Mouse (Mus musculus): ENCODE measurements around the gene Adamts12. TPM values are rescaled to one million over a fixed set of nuclear protein-coding genes. Genes with fewer than 3 reads are reported as not detected.
A peak's percentile ranks its signal among the peaks of the same experiment; 100 is the strongest.

The Adamts12 gene
- polyA plus RNA-seq, 1 experiment from 2014 or later = 1.7 TPM

- peak; percentile 78 for DNase-seq (ENCODE audit: low spot score)
- H3K9ac ChIP-seq (ENCODE audit: low read length) = no peak overlapping the region
These were observed 26.1 kb upstream of the Adamts12 start for GRCm38 (mm10) chr15:11038476-11038875.

DNA sequence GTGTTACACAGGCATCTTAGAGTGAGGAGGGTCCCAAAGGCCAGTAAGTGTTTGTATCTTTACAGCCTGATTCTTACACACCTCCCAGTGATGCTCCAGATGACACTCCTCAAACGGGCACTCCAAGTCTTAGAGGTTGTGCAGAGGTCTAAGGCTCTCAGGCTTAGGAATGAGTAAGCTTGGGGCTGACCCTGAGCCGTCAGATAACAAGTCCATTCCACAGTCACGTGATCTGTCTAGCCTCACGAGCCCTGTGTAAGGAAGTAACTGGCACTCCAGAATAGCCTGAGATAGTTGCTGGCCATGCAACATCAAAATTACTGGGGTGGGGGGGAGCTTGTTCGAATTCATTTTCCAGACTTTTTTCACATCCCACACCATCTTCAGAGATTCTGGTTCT, 24.5 kb upstream of the Adamts12 start:
- Histone ChIP-seq H3K27ac (replicated peaks; ENCODE audit: low read depth, low read length) (no peak overlapping the region), H3K9me3 (ENCODE audit: control insufficient read depth, low read length) (no peaks in the 10 kb centered on the region), H3K4me1 (ENCODE audit: control insufficient read depth, insufficient read depth, low read length) (peaks cover 15% of the 10 kb centered on the region), H3K36me3 (ENCODE audit: control insufficient read depth, insufficient read depth, low read length) (no peaks in the 10 kb centered on the region), H3K4me3 (ENCODE audit: low read depth, low read length) (no peak overlapping the region), H3K4me2 (ENCODE audit: low read depth, severe bottlenecking) (no peak overlapping the region), H3K9ac (ENCODE audit: low read length) (no peak overlapping the region), H3K27me3 (ENCODE audit: control insufficient read depth, insufficient read depth, low read length) (peaks cover 31% of the 10 kb centered on the region)
- WGBS = 54% methylated on average over 5 of the region's 5 CpGs
- ATAC-seq (ENCODE audit: insufficient number of reproducible peaks, low FRiP score, low TSS enrichment, low read depth) (no peak), DNase-seq (ENCODE audit: low spot score) (no peak)

More at GRCm38 (mm10) chr15:11038476-11038875, 26.1 kb upstream of the Adamts12 start:
- H3K27me3 ChIP-seq (ENCODE audit: control insufficient read depth, insufficient read depth, low read length) = peaks cover 39% of the 10 kb centered on the region
- H3K9me3 ChIP-seq (ENCODE audit: control insufficient read depth, low read length) = no peaks in the 10 kb centered on the region
- peaks cover 15% of the 10 kb centered on the region for H3K4me1 ChIP-seq (ENCODE audit: control insufficient read depth, insufficient read depth, low read length)
- H3K27ac ChIP-seq (replicated peaks; ENCODE audit: low read depth, low read length) = no peak overlapping the region
- no peak overlapping the region for H3K4me3 ChIP-seq (ENCODE audit: low read depth, low read length)
- H3K36me3 ChIP-seq (ENCODE audit: control insufficient read depth, insufficient read depth, low read length) = no peaks in the 10 kb centered on the region
- 4% methylated on average over 12 of the region's 12 CpGs for WGBS
- no peak overlapping the region for H3K4me2 ChIP-seq (ENCODE audit: low read depth, severe bottlenecking)
- no peak for ATAC-seq (ENCODE audit: insufficient number of reproducible peaks, low FRiP score, low TSS enrichment, low read depth)

DNA sequence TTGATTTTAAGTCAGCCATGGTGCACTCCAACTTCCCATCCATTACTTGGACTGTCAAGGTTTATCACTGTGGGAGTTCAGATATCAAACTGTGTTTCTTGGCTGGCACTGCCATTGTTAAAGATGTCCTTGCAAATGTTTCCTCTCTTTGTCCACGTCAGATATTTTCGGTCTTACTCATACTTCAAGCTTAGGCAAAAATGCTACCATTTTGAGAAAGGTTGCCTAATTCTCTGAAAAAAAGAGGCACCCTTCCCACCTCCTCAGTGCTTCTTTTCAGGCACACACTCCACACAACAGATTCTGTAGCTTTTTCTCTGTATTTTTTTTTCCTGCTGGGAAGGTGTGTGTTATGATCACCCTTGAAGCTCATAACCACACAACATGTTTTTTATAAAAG, 23.4 kb upstream of the Adamts12 start:
- Histone ChIP-seq H3K9ac (ENCODE audit: low read length) (no peak overlapping the region), H3K9me3 (ENCODE audit: control insufficient read depth, low read length) (no peaks in the 10 kb centered on the region), H3K4me3 (ENCODE audit: low read depth, low read length) (no peak overlapping the region), H3K27me3 (ENCODE audit: control insufficient read depth, insufficient read depth, low read length) (peaks cover 19% of the 10 kb centered on the region), H3K4me1 (ENCODE audit: control insufficient read depth, insufficient read depth, low read length) (peaks cover 12% of the 10 kb centered on the region), H3K4me2 (ENCODE audit: low read depth, severe bottlenecking) (no peak overlapping the region), H3K27ac (replicated peaks; ENCODE audit: low read depth, low read length) (no peak overlapping the region), H3K36me3 (ENCODE audit: control insufficient read depth, insufficient read depth, low read length) (no peaks in the 10 kb centered on the region)
- DNase-seq (ENCODE audit: low spot score) (no peak), ATAC-seq (ENCODE audit: insufficient number of reproducible peaks, low FRiP score, low TSS enrichment, low read depth) (no peak)
- WGBS = 94% methylated on average over 2 of the region's 2 CpGs

DNA sequence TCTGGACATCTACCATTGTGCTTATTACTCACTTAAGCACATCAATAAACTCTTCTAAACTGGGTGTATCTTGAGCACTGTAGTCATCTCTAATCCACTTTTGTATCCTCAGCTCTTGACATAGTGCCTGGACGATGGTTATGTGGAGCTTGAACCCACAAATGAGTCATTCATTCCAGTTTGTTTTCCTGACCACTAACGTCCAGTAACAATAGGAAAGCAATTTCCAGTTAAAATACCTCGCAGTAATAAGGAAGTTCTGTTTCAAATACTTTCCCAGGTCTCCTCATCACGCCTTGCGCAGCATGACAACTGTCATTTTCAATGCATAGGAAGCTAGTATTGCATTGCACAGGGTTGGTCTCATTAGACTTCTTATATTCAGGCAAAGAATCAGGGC, 21.8 kb upstream of the Adamts12 start:
- H3K9me3 ChIP-seq (ENCODE audit: control insufficient read depth, low read length) = no peaks in the 10 kb centered on the region
- no peak overlapping the region for H3K9ac ChIP-seq (ENCODE audit: low read length)
- ATAC-seq (ENCODE audit: insufficient number of reproducible peaks, low FRiP score, low TSS enrichment, low read depth) = no peak
- no peak for DNase-seq (ENCODE audit: low spot score)
- no peak overlapping the region for H3K4me2 ChIP-seq (ENCODE audit: low read depth, severe bottlenecking)
- 89% methylated on average over 5 of the region's 5 CpGs for WGBS
- peaks cover 3% of the 10 kb centered on the region; the same call in 1 of the 2 replicates for H3K27me3 ChIP-seq (ENCODE audit: control insufficient read depth, insufficient read depth, low read length)
- no peak overlapping the region for H3K27ac ChIP-seq (replicated peaks; ENCODE audit: low read depth, low read length)
- H3K4me1 ChIP-seq (ENCODE audit: control insufficient read depth, insufficient read depth, low read length) = no peaks in the 10 kb centered on the region
- H3K4me3 ChIP-seq (ENCODE audit: low read depth, low read length) = no peak overlapping the region
- H3K36me3 ChIP-seq (ENCODE audit: control insufficient read depth, insufficient read depth, low read length) = no peaks in the 10 kb centered on the region

- WGBS = 80% methylated on average over 10 of the region's 10 CpGs
- H3K4me2 ChIP-seq (ENCODE audit: low read depth, severe bottlenecking) = no peak overlapping the region
- no peak overlapping the region for H3K27ac ChIP-seq (replicated peaks; ENCODE audit: low read depth, low read length)
- no peak for ATAC-seq (ENCODE audit: insufficient number of reproducible peaks, low FRiP score, low TSS enrichment, low read depth)
- H3K36me3 ChIP-seq (ENCODE audit: control insufficient read depth, insufficient read depth, low read length) = no peaks in the 10 kb centered on the region
- H3K27me3 ChIP-seq (ENCODE audit: control insufficient read depth, insufficient read depth, low read length) = no peaks in the 10 kb centered on the region
- H3K4me1 ChIP-seq (ENCODE audit: control insufficient read depth, insufficient read depth, low read length) = no peaks in the 10 kb centered on the region
- no peak overlapping the region for H3K9ac ChIP-seq (ENCODE audit: low read length)
- no peaks in the 10 kb centered on the region for H3K9me3 ChIP-seq (ENCODE audit: control insufficient read depth, low read length)
- H3K4me3 ChIP-seq (ENCODE audit: low read depth, low read length) = no peak overlapping the region
- no peak for DNase-seq (ENCODE audit: low spot score)
These were observed 10.7 kb upstream of the Adamts12 start for GRCm38 (mm10) chr15:11053678-11054439.

- no peak overlapping the region for H3K4me2 ChIP-seq (ENCODE audit: low read depth, severe bottlenecking)
- no peaks in the 10 kb centered on the region for H3K27me3 ChIP-seq (ENCODE audit: control insufficient read depth, insufficient read depth, low read length)
- no peak overlapping the region for H3K4me3 ChIP-seq (ENCODE audit: low read depth, low read length)
- no peaks in the 10 kb centered on the region for H3K4me1 ChIP-seq (ENCODE audit: control insufficient read depth, insufficient read depth, low read length)
- ATAC-seq (ENCODE audit: insufficient number of reproducible peaks, low FRiP score, low TSS enrichment, low read depth) (no peak), DNase-seq (ENCODE audit: low spot score) (no peak)
- H3K9me3 ChIP-seq (ENCODE audit: control insufficient read depth, low read length) = no peaks in the 10 kb centered on the region
- no peak overlapping the region for H3K27ac ChIP-seq (replicated peaks; ENCODE audit: low read depth, low read length)
- WGBS = 80% methylated on average over 7 of the region's 7 CpGs
- no peak overlapping the region for H3K9ac ChIP-seq (ENCODE audit: low read length)
- no peaks in the 10 kb centered on the region for H3K36me3 ChIP-seq (ENCODE audit: control insufficient read depth, insufficient read depth, low read length)
These were observed 10.0 kb upstream of the Adamts12 start for GRCm38 (mm10) chr15:11054440-11055080.

GRCm38 (mm10) chr15:11062903-11063302, 1.7 kb upstream of the Adamts12 start:
- Histone ChIP-seq H3K9ac (ENCODE audit: low read length) (no peak overlapping the region), H3K36me3 (ENCODE audit: control insufficient read depth, insufficient read depth, low read length) (no peaks in the 10 kb centered on the region)
- 94% methylated on average over 1 of the region's 1 CpGs for WGBS

DNA sequence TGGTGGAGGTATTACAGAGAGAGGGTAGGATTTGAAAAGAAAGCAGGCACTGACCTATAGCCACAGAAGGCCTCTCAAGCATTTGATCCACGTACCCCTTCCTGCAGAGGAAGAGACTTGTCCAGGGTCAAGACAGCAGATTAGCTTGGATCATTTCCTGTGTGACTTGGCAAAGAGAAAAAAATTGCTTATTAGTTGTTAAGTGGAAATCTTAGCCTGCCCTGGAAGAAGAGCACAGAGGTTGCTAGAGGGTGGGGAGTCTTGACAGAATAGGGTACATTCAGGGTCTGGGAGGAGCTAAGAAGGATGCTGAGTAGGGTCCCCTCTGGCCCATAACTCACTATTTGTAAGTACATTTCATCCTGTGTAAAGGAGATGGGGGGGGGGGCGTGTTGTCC, 431 bp upstream of the Adamts12 start:
- peak; percentile 28 for ATAC-seq (ENCODE audit: insufficient number of reproducible peaks, low FRiP score, low TSS enrichment, low read depth)
- peaks cover 13% of the 10 kb centered on the region for H3K4me1 ChIP-seq (ENCODE audit: control insufficient read depth, insufficient read depth, low read length)
- H3K27ac ChIP-seq (replicated peaks; ENCODE audit: low read depth, low read length) = peak overlapping the region; percentile 84
- H3K9me3 ChIP-seq (ENCODE audit: control insufficient read depth, low read length) = no peaks in the 10 kb centered on the region
- no peaks in the 10 kb centered on the region for H3K36me3 ChIP-seq (ENCODE audit: control insufficient read depth, insufficient read depth, low read length)
- no peaks in the 10 kb centered on the region for H3K27me3 ChIP-seq (ENCODE audit: control insufficient read depth, insufficient read depth, low read length)
- DNase-seq (ENCODE audit: low spot score) = no peak
- H3K4me3 ChIP-seq (ENCODE audit: low read depth, low read length) = no peak overlapping the region
- H3K9ac ChIP-seq (ENCODE audit: low read length) = no peak overlapping the region
- WGBS = 17% methylated on average over 2 of the region's 2 CpGs
- peak overlapping the region; percentile 53 for H3K4me2 ChIP-seq (ENCODE audit: low read depth, severe bottlenecking)

More at GRCm38 (mm10) chr15:11062903-11063302, 1.7 kb upstream of the Adamts12 start:
- Histone ChIP-seq H3K27me3 (ENCODE audit: control insufficient read depth, insufficient read depth, low read length) (no peaks in the 10 kb centered on the region), H3K27ac (replicated peaks; ENCODE audit: low read depth, low read length) (no peak overlapping the region), H3K4me3 (ENCODE audit: low read depth, low read length) (no peak overlapping the region), H3K4me1 (ENCODE audit: control insufficient read depth, insufficient read depth, low read length) (peaks cover 13% of the 10 kb centered on the region), H3K4me2 (ENCODE audit: low read depth, severe bottlenecking) (no peak overlapping the region), H3K9me3 (ENCODE audit: control insufficient read depth, low read length) (no peaks in the 10 kb centered on the region)
- no peak for ATAC-seq (ENCODE audit: insufficient number of reproducible peaks, low FRiP score, low TSS enrichment, low read depth)
- no peak for DNase-seq (ENCODE audit: low spot score)

Measured in limb, embryonic 11.5 days (tissue).